Comparison of ENCODE assay signal across 16 mouse cellular contexts in genomic region chr2:32282289-32282688, GRCm38 (mm10). TPM values are rescaled to one million over a fixed set of nuclear protein-coding genes. Genes with fewer than 3 reads are reported as not detected.
DNase-seq lines count a peak whose midpoint lies in the region; ATAC-seq lines count a peak whose summit lies in the region.
"Had no signal": no experiment of that assay in that cellular context is flagged by ENCODE, and none has a peak within 500 bp of the region (broad histone marks: within the 10 kb centered on the region; RNA-seq: fewer than 3 reads in every experiment).

No protein-coding gene starts in this region.

- peaks cover 14% of the 10 kb centered on the region for H3K4me1 ChIP-seq in heart, embryonic 15.5 days (replicated peaks)
- peaks cover 72% of the 10 kb centered on the region for H3K4me1 ChIP-seq in megakaryocyte, embryonic 14.5 days

- intact Hi-C loops in heart, postnatal 25 days (cut with DNase I): no loop called here

- H3K27ac ChIP-seq in heart, embryonic 15.5 days: 0 out of 2 replicates have a peak overlapping the region, but pooled peaks have one; percentile 2
- H3K27ac ChIP-seq: embryonic facial prominence, embryonic 12.5 days; forebrain, embryonic 12.5 days; hindbrain, embryonic 12.5 days had no signal

- no peak for DNase-seq in heart, postnatal 25 days (ENCODE audit: low spot score)
- peak; percentile 14 to 44 for DNase-seq in natural killer cell, adult 2 months (ENCODE audit: low spot score in 2 of 2)
- DNase-seq in spleen, postnatal 14 days (ENCODE audit: low spot score in 2 of 2): no peak
- no peak for DNase-seq in lung, postnatal 14 days

- H3K4me2 ChIP-seq in heart, embryonic 15.5 days: no peak overlapping the region
- H3K4me2 ChIP-seq: embryonic facial prominence, embryonic 12.5 days; forebrain, embryonic 12.5 days; heart, embryonic 11.5 days; hindbrain, embryonic 12.5 days had no signal

- H3K27me3 ChIP-seq in heart, embryonic 15.5 days: no peaks in the 10 kb centered on the region
- H3K27me3 ChIP-seq in megakaryocyte, embryonic 14.5 days (replicated peaks): no peaks in the 10 kb centered on the region
- H3K27me3 ChIP-seq: embryonic facial prominence, embryonic 12.5 days; forebrain, embryonic 12.5 days; hindbrain, embryonic 12.5 days had no signal

- no peak overlapping the region for H3K9ac ChIP-seq in heart, embryonic 15.5 days
- H3K9ac ChIP-seq: embryonic facial prominence, embryonic 12.5 days; forebrain, embryonic 12.5 days; forebrain, postnatal 0 days; hindbrain, embryonic 12.5 days had no signal

- ATAC-seq in heart, embryonic 15.5 days (replicated peaks; ENCODE audit: insufficient number of reproducible peaks, insufficient read depth, low FRiP score, low read depth): no peak; the same call in 1 of the 2 replicates
- no peak for ATAC-seq in megakaryocyte, adult 5-6 weeks (ENCODE audit: poor library complexity, severe bottlenecking)
- peak; percentile 18 to 23; a peak in 1 of 4 replicates for ATAC-seq in hematopoietic stem cell, adult 5-6 weeks (replicated peaks in 1 of 2; ENCODE audit: insufficient read depth in 1 of 2, low FRiP score in 2 of 2, low TSS enrichment in 1 of 2, low read depth in 1 of 2, poor library complexity in 2 of 2, severe bottlenecking in 2 of 2)
- ATAC-seq: forebrain, postnatal 0 days; hindbrain, embryonic 16.5 days; inflammation-experienced regulatory T-cells, adult 6 months; intestine, postnatal 0 days had no signal

- H3K4me3 ChIP-seq in heart, embryonic 15.5 days: no peak overlapping the region
- peak overlapping the region; percentile 84 for H3K4me3 ChIP-seq in megakaryocyte, embryonic 14.5 days (replicated peaks)
- H3K4me3 ChIP-seq: embryonic facial prominence, embryonic 12.5 days; forebrain, embryonic 12.5 days; hindbrain, embryonic 12.5 days had no signal

- H3K36me3 ChIP-seq in heart, embryonic 15.5 days: peaks cover 66% of the 10 kb centered on the region
- H3K36me3 ChIP-seq in megakaryocyte, embryonic 14.5 days (replicated peaks; ENCODE audit: low read length): peaks cover 82% of the 10 kb centered on the region

- 78% methylated on average over 2 of the region's 2 CpGs for WGBS in heart, embryonic 15.5 days

- H3K9me3 ChIP-seq in heart, embryonic 15.5 days (replicated peaks): no peaks in the 10 kb centered on the region
- no peaks in the 10 kb centered on the region for H3K9me3 ChIP-seq in megakaryocyte, embryonic 14.5 days
- H3K9me3 ChIP-seq: embryonic facial prominence, embryonic 12.5 days; forebrain, embryonic 12.5 days; hindbrain, embryonic 12.5 days had no signal

RNA-seq across cellular contexts. Expression of gene Golga2, which starts 4.9 kb away (rescaled TPM):
- 21.7 and 26.4 TPM in 2 replicates for polyA plus RNA-seq in heart, embryonic 15.5 days (2015; fragmentation: Nextera tagmentation; extraction: Ambion mirVana)
- 10 to 100 TPM; 70.6 to 71.2 TPM for total RNA-seq in heart, postnatal 25 days (2021)
- 26.0 and 40.5 TPM in 2 replicates for polyA plus RNA-seq in megakaryocyte, embryonic 14.5 days (2012; ENCODE audit: insufficient read depth, low replicate concordance)
- total RNA-seq in megakaryocyte, adult 5-6 weeks (2015): 9.7 and 20.1 TPM in 2 replicates
- 51.1 and 55.3 TPM in 2 replicates for total RNA-seq in megakaryocyte, adult 5-6 weeks (2017)
- 37.5 and 47.3 TPM in 2 replicates for total RNA-seq in hematopoietic stem cell, adult 5-6 weeks (2017)

RNA-seq across cellular contexts. Expression of gene Swi5, which starts 5.6 kb away (rescaled TPM):
- polyA plus RNA-seq in heart, embryonic 15.5 days (2015; fragmentation: Nextera tagmentation; extraction: Ambion mirVana): 275 and 299 TPM in 2 replicates
- total RNA-seq in heart, postnatal 25 days (2021): 100 to 1,000 TPM; 177 to 188 TPM
- 652 and 1,719 TPM in 2 replicates for polyA plus RNA-seq in megakaryocyte, embryonic 14.5 days (2012; ENCODE audit: insufficient read depth, low replicate concordance)
- total RNA-seq in megakaryocyte, adult 5-6 weeks (2015): 114 and 143 TPM in 2 replicates
- 208 and 230 TPM in 2 replicates for total RNA-seq in megakaryocyte, adult 5-6 weeks (2017)
- total RNA-seq in hematopoietic stem cell, adult 5-6 weeks (2017): 230 and 365 TPM in 2 replicates

RNA-seq across cellular contexts. Expression of gene Uck1, which starts 22.3 kb away (rescaled TPM):
- 32.9 and 49.0 TPM in 2 replicates for polyA plus RNA-seq in heart, embryonic 15.5 days (2015; fragmentation: Nextera tagmentation; extraction: Ambion mirVana)
- 10 to 100 TPM; 19.6 to 21.7 TPM for total RNA-seq in heart, postnatal 25 days (2021)
- polyA plus RNA-seq in megakaryocyte, embryonic 14.5 days (2012; ENCODE audit: insufficient read depth, low replicate concordance): 26.0 and 29.8 TPM in 2 replicates
- 18.7 and 29.3 TPM in 2 replicates for total RNA-seq in megakaryocyte, adult 5-6 weeks (2015)
- 19.3 and 19.6 TPM in 2 replicates for total RNA-seq in megakaryocyte, adult 5-6 weeks (2017)
- total RNA-seq in hematopoietic stem cell, adult 5-6 weeks (2017): 32.3 and 33.3 TPM in 2 replicates

RNA-seq across cellular contexts. Expression of gene Pomt1, which starts 45.9 kb away (rescaled TPM):
- polyA plus RNA-seq in heart, embryonic 15.5 days (2015; fragmentation: Nextera tagmentation; extraction: Ambion mirVana): 15.4 and 18.0 TPM in 2 replicates
- 10 to 100 TPM; 13.5 to 14.9 TPM for total RNA-seq in heart, postnatal 25 days (2021)
- 5.3 and 16.0 TPM in 2 replicates for polyA plus RNA-seq in megakaryocyte, embryonic 14.5 days (2012; ENCODE audit: insufficient read depth, low replicate concordance)
- 7.7 and 8.4 TPM in 2 replicates for total RNA-seq in megakaryocyte, adult 5-6 weeks (2015)
- total RNA-seq in megakaryocyte, adult 5-6 weeks (2017): 15.2 and 17.3 TPM in 2 replicates
- total RNA-seq in hematopoietic stem cell, adult 5-6 weeks (2017): 25.3 and 28.3 TPM in 2 replicates

Comparison
In these comparisons a context has a peak if more than half of its experiments do, and no peak if none do; other contexts are left out.
1. ATAC-seq: peak in hematopoietic stem cell, adult 5-6 weeks (2 of 2); none in heart, embryonic 15.5 days (single experiment) and megakaryocyte, adult 5-6 weeks (single experiment).
2. DNase-seq: peak in natural killer cell, adult 2 months (2 of 2); none in heart, postnatal 25 days (single experiment), spleen, postnatal 14 days (0 of 2) and lung, postnatal 14 days (single experiment).